Mouse (Mus musculus): ENCODE measurements at regions not wholly inside any gene's neighbourhood (a gene's known extent, or its start where the extent isn't known, plus 50 kb on each side); places are given as distances from the start of the nearest gene placed in this dataset.

- DNase-seq: no peak
Measured at GRCm38 (mm10) chr5:91692292-91692691, 174.9 kb downstream of the Parm1 start.

GRCm38 (mm10) chr5:91678727-91679126 is 161.3 kb downstream of the Parm1 start:
- no peak for DNase-seq
